Mouse (Mus musculus) heart, postnatal 0 days (tissue): ENCODE results near the gene Elfn1. TPM values are rescaled to one million over a fixed set of nuclear protein-coding genes. Genes with fewer than 3 reads are reported as not detected.

Experiments used
- ATAC-seq: fragments of 200-750 bp; cut with Nextera tagmentation; 2 replicates; pipeline ENCODE4 v1.8.0; 2017; ENCODE audit warnings: low read depth, moderate number of reproducible peaks, moderate library complexity; ENCODE audit not compliant: insufficient read depth
- DNase-seq: peaks from one replicate; pipeline ENCODE4 v3.0.0-alpha.2; 2016; ENCODE audit warnings: low spot score
- H3K27ac ChIP-seq: fragments of 300-500 bp; sonication (generic); 2 replicates; pipeline ENCODE4 v1.5.1; 2014; ENCODE audit warnings: low read depth, mild to moderate bottlenecking
- H3K27me3 ChIP-seq: fragments of 300-500 bp; sonication (generic); 2 replicates; pipeline ENCODE4 v1.6.1; 2014; ENCODE audit warnings: low read length, mixed read lengths; ENCODE audit not compliant: control insufficient read depth, insufficient read depth
- H3K36me3 ChIP-seq: fragments of 300-500 bp; sonication (generic); replicated peaks from 2 replicates; pipeline ENCODE4 v1.6.1; 2014; ENCODE audit warnings: low read length, mixed read lengths; ENCODE audit not compliant: control insufficient read depth, insufficient read depth
- H3K4me1 ChIP-seq: fragments of 300-500 bp; sonication (generic); 2 replicates; pipeline ENCODE4 v1.6.1; 2014; ENCODE audit warnings: antibody characterized with exemption; ENCODE audit not compliant: control insufficient read depth, insufficient read depth
- H3K4me2 ChIP-seq: fragments of 300-500 bp; sonication (generic); 2 replicates; pipeline ENCODE4 v1.6.1; 2014; ENCODE audit warnings: low read depth, mild to moderate bottlenecking, low read length, moderate library complexity
- H3K4me3 ChIP-seq: fragments of 300-500 bp; sonication (generic); 2 replicates; pipeline ENCODE4 v1.5.1; 2014; ENCODE audit warnings: low read depth, low read length
- H3K9ac ChIP-seq: fragments of 300-500 bp; sonication (generic); replicated peaks from 2 replicates; pipeline ENCODE4 v1.6.1; 2014; ENCODE audit warnings: low read depth, low read length, mixed read lengths
- H3K9me3 ChIP-seq: fragments of 300-500 bp; sonication (generic); replicated peaks from 2 replicates; pipeline ENCODE4 v1.6.1; 2016; ENCODE audit warnings: low read length; ENCODE audit not compliant: control insufficient read depth
- CTCF ChIP-seq: IDR thresholded peaks from 2 replicates; pipeline ENCODE4 v1.5.1; 2016; ENCODE audit warnings: antibody characterized with exemption, control low read depth, low read depth
- EP300 ChIP-seq: IDR thresholded peaks from 2 replicates; pipeline ENCODE4 v1.6.1; 2016; ENCODE audit warnings: antibody characterized with exemption, low read depth
- WGBS: fragments of 180-500 bp; shearing (Covaris S2); extraction: QIAGEN DNeasy Blood & Tissue Kit; methylation state at CpG from one replicate; pipeline ENCODE4 v1.1.7; 2014; 5-methylcytosine and 5-hydroxymethylcytosine counted together
- polyA plus RNA-seq: library from polyadenylated mRNA; unstranded; fragments of >200 nt; fragmentation: Nextera tagmentation; extraction: Ambion mirVana; gene quantifications from 2 replicates; pipeline ENCODE4 v1.2.1, GENCODE M21; 2015
- total RNA-seq: library from RNA; depleted of rRNA; stranded (reverse); fragments of >200 nt; gene quantifications from 2 replicates; pipeline ENCODE4 v1.2.3, GENCODE M21; 2014; ENCODE audit warnings: low replicate concordance

Gene Elfn1
- total and polyA plus RNA-seq, 2 experiments from 2014 or later = 0.10 to 1.9 TPM

- no peaks in the 10 kb centered on the region for H3K36me3 ChIP-seq
- DNase-seq = no peak
- no peaks in the 10 kb centered on the region for H3K9me3 ChIP-seq
- H3K4me1 ChIP-seq = no peaks in the 10 kb centered on the region
- H3K27me3 ChIP-seq = peaks cover 25% of the 10 kb centered on the region
- no peak overlapping the region for H3K4me2 ChIP-seq
- 35% methylated on average over 7 of the region's 7 CpGs for WGBS
- H3K27ac ChIP-seq = no peak overlapping the region
- no peak overlapping the region for H3K4me3 ChIP-seq
- ATAC-seq = no peak
- H3K9ac ChIP-seq = no peak overlapping the region
- TF ChIP-seq EP300 (no peak), CTCF (no peak)
These were observed 14.8 kb upstream of the Elfn1 start for GRCm38 (mm10) chr5:139892995-139893345.

DNA sequence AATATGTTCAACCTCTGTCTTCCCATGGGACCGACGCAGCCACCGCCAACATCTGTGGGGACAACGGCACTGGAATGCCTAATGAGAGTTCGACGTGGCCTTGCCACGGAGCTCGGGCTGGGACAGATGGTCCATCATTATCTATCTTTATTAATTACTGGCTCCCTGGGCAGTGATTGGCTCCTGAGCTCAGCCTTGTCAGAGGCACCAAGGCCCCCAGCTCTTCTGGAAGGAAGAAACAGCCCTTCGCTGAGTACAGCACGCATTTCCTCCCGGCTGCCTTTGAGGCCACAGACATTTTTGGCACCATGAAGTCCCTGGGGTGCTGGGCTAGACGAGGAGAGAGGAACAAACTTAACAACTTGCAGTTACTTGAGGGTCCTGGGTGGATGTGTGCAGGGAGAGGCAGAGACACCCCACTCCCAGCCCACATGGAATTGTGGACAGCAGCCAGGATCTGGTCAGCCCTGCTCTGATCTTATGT, 13.7 kb upstream of the Elfn1 start:
- ATAC-seq = peak; percentile 51
- 65% methylated on average over 12 of the region's 12 CpGs for WGBS
- Histone ChIP-seq H3K4me1 (no peaks in the 10 kb centered on the region), H3K9ac (no peak overlapping the region), H3K36me3 (no peaks in the 10 kb centered on the region), H3K9me3 (no peaks in the 10 kb centered on the region), H3K4me3 (no peak overlapping the region), H3K4me2 (no peak overlapping the region), H3K27ac (0 out of 2 replicates have a peak overlapping the region, but pooled peaks have one; percentile 34), H3K27me3 (peaks cover 25% of the 10 kb centered on the region)
- TF ChIP-seq EP300 (no peak), CTCF (no peak)
- no peak for DNase-seq

DNA sequence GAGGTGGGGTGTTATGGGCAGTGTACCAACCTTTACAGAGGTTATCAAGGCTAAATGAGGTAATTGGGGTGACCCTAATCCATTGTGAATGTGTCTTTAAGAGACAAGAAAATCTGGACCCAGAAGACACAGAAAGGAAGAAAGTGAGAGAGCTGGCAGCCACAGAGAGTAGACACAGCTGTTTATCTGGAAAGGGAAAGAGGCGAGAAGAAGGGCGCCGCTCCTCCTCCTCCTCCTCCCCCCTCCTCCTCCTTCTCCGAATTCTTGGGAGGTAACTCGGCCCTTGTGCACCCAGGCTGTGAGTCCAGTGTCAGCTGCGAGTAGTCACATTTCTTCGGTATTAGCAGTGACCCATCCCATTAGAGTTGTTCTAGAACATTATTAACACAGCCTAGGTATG, 8.7 kb upstream of the Elfn1 start:
- no peak overlapping the region for H3K27ac ChIP-seq
- TF ChIP-seq CTCF (no peak), EP300 (no peak)
- H3K27me3 ChIP-seq = peaks cover 14% of the 10 kb centered on the region
- no peak overlapping the region for H3K4me3 ChIP-seq
- ATAC-seq (no peak), DNase-seq (no peak)
- 26% methylated on average over 7 of the region's 7 CpGs for WGBS
- H3K4me1 ChIP-seq = no peaks in the 10 kb centered on the region
- H3K36me3 ChIP-seq = no peaks in the 10 kb centered on the region
- no peaks in the 10 kb centered on the region for H3K9me3 ChIP-seq
- no peak overlapping the region for H3K9ac ChIP-seq
- H3K4me2 ChIP-seq = no peak overlapping the region

DNA sequence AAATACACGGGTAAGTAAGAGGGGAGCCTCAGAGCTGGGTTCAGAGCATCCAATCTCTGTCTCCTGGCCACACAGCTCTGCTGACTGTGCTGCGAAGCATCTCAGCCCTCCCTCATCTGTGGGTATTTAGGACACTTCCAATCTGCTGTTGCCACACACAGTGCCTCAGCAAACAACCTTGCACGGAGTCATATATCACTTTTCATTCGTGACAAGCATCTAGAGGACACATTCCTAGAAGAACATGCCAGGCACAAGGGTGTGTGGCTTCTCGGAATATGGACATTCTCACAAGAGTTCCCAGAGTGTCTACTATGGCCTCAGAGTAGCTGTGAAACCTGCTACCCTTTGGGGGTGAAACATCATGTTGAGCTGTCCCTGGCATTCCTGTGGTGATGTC, 2.6 kb upstream of the Elfn1 start:
- Histone ChIP-seq H3K27ac (no peak overlapping the region), H3K27me3 (peaks cover 63% of the 10 kb centered on the region), H3K9me3 (no peaks in the 10 kb centered on the region), H3K36me3 (no peaks in the 10 kb centered on the region), H3K9ac (no peak overlapping the region), H3K4me2 (no peak overlapping the region), H3K4me1 (peaks cover 13% of the 10 kb centered on the region; the same call in 1 of the 2 replicates), H3K4me3 (no peak overlapping the region)
- TF ChIP-seq CTCF = no peak
- no peak for TF ChIP-seq EP300
- no peak for DNase-seq
- no peak for ATAC-seq
- 56% methylated on average over 5 of the region's 5 CpGs for WGBS

DNA sequence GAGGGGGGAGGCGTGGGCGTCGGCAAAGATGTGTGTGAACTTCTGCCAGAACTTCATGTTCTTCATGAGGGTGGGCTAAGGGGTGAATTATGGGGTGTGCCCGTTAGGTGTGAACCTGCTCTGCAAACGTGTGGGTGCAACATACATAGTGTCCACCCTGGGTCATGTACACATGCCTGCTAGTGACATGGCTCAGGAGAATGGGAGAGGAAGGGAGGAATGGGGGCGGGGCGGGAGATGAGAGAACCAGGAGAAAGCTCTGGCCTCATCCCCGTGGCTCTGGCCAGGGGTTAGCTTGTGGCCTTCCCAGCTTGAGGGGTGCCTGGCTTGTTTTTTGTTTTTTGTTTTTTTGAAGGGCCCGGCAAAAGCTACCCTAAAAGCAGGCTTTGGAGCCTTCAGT, 1.2 kb upstream of the Elfn1 start:
- H3K9me3 ChIP-seq = no peaks in the 10 kb centered on the region
- H3K36me3 ChIP-seq = no peaks in the 10 kb centered on the region
- DNase-seq (no peak), ATAC-seq (no peak)
- H3K4me1 ChIP-seq = peaks cover 13% of the 10 kb centered on the region; the same call in 1 of the 2 replicates
- H3K27ac ChIP-seq = no peak overlapping the region
- 30% methylated on average over 9 of the region's 9 CpGs for WGBS
- no peak overlapping the region for H3K4me2 ChIP-seq
- TF ChIP-seq EP300 (no peak), CTCF (no peak)
- H3K9ac ChIP-seq = no peak overlapping the region
- peaks cover 75% of the 10 kb centered on the region for H3K27me3 ChIP-seq
- H3K4me3 ChIP-seq = no peak overlapping the region

DNA sequence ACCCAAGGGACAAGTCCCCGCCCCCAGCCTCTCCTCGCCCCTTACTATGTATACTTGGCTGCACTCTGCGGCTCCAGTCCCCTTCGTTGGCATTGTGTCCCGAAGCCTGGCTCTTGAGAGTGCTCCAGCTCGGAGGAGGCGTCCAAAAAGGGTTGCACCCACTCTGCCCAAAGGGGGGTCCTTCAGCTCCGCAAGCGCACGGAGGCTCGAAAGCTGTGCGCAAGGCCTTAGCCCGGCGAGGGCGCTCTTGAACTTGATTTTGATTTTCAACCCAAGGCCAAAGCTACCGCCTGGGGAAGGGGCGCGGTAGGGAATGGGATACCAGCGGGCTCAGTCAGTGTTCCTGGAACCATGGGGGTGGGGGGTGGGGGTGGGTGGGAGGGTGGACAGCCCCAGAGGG, 502 bp upstream of the Elfn1 start:
- H3K4me2 ChIP-seq = peak overlapping the region; percentile 97
- H3K36me3 ChIP-seq = no peaks in the 10 kb centered on the region
- H3K9ac ChIP-seq = no peak overlapping the region
- H3K27ac ChIP-seq = no peak overlapping the region
- DNase-seq = no peak
- peaks cover 82% of the 10 kb centered on the region for H3K27me3 ChIP-seq
- ATAC-seq = no peak
- H3K4me3 ChIP-seq = peak overlapping the region; percentile 68
- WGBS = under 1% methylated on average over 19 of the region's 19 CpGs
- TF ChIP-seq EP300 (no peak), CTCF (peak; percentile 20; the same call in 1 of the 2 replicates)
- no peaks in the 10 kb centered on the region for H3K9me3 ChIP-seq
- peaks cover 13% of the 10 kb centered on the region; the same call in 1 of the 2 replicates for H3K4me1 ChIP-seq
